Mouse (Mus musculus) heart, postnatal 0 days (tissue): ENCODE results near the gene Sox12.

Experiments used
- CTCF ChIP-seq: IDR thresholded peaks from 2 replicates; pipeline ENCODE4 v1.5.1; 2016; ENCODE audit warnings: antibody characterized with exemption, control low read depth, low read depth
- EP300 ChIP-seq: IDR thresholded peaks from 2 replicates; pipeline ENCODE4 v1.6.1; 2016; ENCODE audit warnings: antibody characterized with exemption, low read depth

GRCm38 (mm10) chr2:152384191-152384590, 13.7 kb downstream of the Sox12 start:
- TF ChIP-seq CTCF, result no peak
- no peak for TF ChIP-seq EP300
